Mouse (Mus musculus) brain, embryonic 18.5 days (tissue): ENCODE measurements at regions not wholly inside any gene's neighbourhood (a gene's known extent, or its start where the extent isn't known, plus 50 kb on each side); places are given as distances from the start of the nearest gene placed in this dataset.

ENCODE experiments used
- DNase-seq: peaks from one replicate; pipeline ENCODE4 v3.0.0-alpha.2; 2012; ENCODE audit warnings: low read depth, low spot score

DNA sequence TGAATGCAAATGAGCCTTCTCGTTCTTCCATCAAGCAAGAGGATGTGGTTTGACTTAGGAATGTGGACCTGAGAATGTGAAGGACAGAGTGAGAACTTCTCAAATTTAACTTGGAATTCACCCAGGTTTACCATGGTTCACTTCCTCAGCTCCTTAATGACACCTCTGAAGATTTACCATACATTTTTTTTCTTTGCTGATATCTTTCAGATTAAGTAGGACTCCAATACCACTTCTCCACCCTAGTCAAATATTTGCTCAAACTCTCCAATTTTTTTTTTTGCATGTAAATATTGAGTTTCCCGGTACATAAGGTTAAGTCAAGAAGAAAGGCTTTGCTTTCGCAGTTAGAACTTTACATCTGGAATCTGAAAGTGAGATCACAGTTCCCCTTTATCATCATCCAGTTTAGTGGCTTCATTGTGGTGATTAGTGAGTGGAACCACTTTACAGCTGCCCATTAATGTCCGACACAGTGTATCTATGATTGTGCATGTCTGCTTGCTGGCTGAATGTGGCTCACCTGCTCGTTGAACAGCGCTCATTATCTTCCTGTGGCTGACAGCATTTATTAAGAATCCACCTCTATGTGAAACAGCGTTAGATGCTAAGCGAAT lies 446.0 kb upstream of the Adam34 start:
- DNase-seq, result no peak

DNA sequence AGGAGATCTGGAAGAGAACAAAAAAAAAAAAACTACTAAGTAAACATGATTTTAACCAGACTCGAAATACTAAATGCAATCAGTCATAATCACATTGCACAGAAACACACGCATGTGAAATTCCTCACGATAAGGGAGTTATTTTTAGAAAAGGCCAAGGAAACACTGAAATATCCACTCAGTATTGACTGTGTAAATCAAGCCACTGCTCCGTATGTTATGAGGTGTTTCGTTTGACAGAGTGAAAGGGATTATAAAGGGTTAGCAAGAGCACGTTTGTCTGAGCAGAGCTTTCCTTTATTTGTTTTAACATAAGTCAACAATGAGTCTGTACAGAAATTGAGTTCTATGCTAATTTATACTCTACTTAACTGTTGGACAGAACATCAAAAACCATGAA lies 455.3 kb upstream of the Adam34 start:
- no peak for DNase-seq

DNA sequence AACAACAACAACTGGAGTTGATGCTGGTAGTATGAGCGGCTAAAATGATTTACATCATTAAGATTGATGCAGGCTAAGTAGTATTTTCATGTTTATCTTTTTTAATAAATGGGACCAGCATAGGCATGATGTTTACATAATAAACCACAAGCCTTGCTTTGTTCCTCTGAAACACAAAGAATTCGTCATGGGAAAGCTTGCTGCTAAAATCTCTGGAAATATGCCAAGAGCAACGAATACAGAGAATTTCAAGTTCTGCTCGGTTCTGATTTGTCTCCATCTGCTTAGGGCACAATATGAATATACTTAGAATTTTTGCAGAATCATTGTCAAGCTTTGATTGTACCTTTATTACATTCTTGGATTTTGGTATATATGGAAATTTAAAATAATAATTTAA lies 467.2 kb upstream of the Adam34 start:
- peak; percentile 14 for DNase-seq

DNA sequence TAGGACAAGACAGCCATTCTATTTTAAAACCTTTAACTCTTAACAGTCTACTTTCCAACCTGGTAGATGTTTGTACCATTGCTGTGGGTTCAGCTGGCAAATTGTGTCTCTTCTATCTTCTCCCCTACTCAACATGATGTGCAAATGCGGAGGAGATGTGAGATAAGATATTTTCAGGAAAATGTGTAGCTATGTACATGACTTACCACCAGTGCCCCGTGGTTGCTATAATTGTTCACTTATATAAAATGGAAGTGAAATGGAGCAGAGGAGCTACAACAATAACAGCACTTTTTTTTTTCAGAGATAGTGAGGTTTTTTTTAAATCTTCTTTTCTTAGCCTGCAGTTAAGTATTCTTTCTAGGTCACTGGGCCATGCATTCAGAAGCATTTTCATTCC lies 492.4 kb upstream of the Adam34 start:
- no peak for DNase-seq

DNA sequence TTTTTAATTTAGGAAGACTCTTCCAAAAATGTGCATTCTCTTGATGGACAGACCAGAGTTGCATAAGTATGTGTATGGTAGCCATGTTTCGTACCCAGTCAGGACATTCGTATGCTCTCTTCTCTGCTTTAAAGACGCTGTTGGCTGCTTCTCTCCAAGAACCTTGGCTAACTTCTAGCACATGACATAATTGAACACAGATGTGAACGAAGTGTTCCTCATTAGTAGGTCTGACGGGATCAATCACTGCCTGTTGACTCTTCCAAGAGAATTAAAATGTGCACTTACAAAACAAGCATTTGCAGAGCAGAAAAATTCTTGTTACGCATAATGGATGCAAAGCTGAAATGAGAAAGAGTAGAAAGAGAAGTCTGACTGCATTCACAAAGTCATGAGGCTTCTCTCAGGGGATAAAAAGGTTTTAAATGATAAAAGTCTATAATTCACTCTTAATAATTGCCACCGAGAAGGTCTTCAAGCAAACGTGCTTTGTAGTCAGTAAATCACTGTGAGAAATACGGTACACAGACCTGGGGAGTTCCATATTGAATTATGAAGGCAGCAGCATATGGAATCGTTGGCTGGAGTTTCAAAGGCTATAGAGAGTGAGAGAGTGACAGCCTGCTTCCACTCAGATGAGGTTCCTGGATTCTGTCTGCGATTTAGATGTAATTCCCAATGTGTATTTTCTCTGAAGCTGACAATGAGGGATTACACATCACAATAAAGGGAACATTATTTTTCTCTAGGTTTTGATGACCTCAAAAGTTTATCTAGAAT lies 496.7 kb upstream of the Adam34 start:
- peak; percentile 12 for DNase-seq

DNA sequence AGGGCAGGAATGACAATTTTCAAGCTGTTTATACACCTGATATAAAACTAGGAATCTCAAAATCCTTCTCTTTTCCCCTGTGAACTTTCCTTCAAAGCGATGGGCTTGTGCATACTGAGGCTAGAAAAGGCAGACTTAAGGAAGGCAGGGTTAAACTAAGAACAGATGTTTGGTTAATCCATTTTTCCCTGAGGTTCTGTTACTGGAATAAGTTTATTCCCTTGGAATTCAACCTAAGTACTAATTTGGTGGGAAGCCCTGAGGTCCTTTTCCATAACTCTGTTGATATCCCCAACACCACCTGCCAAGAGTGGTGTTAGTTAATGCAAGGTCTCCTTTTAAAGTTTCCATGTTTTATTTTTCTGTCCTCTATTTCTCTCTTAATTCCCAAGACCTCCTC lies 512.5 kb upstream of the Adam34 start:
- no peak for DNase-seq

DNA sequence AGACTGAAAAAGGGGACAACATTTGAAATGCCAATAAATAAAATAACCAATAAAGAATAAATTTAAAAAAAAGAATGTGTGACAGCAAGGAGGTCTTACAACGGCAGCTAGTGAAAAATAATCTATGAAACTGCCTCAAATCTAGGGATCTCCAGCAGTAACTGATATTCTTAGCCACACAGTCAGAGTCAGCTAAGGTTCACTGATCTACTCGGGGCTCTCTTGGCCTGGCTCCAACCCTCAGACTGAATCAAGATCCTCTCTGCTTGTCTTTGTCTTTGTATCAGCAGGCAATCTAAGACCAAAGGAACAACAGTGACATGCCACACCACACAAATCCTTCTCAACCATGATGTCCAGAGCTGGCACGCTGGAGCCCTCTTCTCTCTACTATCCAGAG lies 542.5 kb upstream of the Adam34 start:
- no peak for DNase-seq

DNA sequence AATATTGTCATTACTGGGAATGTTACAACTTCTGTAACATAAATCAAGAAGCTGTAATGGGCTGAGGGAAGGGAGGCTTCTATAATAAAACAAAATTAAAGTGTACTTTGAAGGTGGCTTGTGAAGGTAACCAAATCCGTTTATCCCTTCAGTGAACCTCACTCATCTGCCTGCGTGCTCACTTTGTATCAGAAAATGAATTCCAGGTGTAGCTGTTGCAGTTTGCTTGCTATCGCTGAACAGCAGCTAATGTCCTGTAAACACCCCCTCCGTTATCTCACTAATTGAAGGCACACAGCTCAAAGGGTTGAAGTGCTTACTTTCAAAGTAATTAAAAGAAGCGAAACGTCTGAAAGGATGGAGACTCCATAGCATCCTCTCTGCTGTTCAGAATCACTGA lies 547.2 kb upstream of the Adam34 start:
- no peak for DNase-seq

DNA sequence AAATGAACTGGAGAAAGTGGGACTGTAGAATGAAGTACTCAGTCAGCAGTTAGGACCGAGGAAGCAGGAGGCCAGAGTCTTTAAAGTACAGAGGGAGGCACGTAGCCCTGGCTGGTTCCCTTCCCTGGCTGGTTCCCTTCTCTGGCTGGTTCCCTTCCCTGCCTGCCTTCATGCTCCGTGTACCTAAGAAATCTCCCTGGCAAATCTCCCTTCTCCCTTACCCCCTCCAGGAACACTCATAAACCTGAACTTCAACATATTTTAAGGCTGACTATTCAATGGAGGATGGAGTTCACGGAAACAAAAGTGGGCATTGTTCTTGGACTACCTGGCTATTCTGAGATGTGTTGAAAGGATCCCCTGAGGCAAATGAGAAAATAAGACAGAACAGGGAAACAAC lies 551.2 kb upstream of the Adam34 start:
- no peak for DNase-seq

DNA sequence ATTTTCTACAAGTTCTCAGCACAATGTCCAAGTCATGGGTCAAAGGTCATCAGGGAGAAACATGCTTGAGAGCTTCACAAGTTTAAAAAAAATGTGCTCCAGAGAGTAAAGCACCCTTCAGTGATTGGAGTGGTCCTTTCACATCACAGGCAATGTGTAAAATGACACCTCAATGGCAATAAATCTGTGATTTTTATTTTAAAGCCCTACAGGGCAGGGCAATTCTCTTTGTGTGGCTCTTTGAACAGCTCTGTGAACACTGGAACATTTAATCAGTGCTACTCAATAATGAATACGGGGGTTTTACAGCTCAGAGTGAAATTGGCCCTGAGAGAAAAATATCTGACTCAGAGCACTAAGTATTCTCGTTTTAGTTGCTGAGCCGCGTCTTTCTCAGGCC lies 563.5 kb upstream of the Adam34 start:
- DNase-seq, result no peak

DNA sequence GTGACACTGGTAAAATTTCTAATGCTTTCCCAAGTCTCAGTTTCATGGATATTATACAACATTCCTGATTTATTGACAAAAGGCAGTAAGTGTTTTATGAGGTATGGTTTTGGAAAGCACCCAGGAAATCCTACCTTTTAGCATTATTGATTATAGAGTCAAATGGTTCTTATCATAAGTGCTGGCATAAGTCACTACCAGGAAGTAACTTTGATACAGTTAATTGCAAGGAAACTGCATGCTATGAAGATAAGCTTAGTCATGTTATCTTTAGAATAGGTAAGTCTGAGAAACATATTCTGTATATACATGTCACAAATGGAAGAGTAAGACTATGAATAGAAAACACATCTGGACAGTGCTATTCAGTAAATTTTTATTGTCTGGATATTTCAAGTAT lies 608.4 kb upstream of the Adam34 start:
- DNase-seq, result no peak

DNA sequence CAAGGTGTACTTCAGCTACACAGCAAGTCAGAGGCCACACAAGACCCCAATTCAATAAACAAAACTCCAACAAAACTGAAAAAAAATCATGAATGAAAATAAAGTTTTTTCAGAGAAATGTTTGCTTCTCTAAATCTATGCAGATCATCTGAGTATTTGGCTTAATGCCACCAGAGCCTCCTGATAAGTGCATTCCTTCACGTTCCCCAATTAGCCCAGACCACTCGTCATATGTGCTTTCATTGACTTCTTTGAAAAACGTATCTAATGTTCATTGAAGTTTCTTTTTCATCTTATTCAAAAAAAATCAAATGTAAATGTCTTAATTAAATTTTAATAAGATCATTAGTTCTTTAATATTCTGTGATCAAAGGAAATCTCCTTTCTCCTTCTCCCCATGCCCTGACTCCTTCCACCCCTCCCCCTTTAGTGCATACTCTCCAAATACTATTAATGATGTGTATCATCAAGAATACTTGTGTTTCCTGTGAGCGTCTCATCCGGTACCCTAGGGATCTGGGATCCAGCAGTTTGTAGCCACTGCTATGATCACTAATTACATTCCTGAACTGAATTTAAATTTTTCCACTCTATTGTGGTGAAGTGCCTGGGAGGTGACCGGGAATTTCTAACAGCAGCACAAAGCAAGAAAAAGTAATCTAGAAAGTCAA lies 600.8 kb upstream of the Fat1 start:
- DNase-seq, result no peak

DNA sequence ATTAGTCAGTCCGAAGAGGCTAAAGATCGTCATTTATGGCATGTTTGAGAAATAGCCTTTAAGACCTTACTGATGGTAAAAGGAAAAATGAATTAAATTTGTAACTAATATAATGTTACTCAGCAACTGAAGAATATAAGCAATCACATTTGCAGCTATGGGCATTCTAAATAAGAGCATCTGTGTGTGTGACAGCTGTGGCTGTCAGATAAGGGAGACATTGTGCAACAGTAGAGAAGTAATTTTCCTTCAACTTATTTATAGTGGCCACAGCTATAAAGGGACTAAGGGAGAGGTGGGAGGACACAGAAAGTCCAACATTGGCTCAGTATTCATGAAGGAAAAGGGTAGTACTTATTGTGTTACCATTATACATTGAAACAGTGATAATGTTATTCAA lies 591.8 kb upstream of the Fat1 start:
- no peak for DNase-seq

DNA sequence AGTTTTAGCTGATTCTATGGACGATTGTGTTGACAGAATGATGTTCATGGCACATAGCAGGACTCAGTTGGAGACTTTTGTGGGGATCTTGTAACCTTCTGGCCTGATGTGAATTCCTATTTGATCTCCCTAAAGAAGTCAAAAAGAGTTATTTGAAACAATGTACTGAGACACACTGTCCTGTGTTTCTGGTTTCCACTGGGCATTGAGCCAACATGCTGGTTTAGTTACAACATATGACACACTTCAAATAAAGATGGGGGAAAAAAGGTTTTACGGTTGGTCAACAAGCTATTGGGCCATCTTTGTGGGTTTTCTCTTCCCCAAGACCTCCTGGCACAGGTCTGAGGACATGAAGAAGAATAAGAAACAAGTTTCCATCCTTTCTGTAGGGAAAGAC lies 591.3 kb upstream of the Fat1 start:
- no peak for DNase-seq

DNA sequence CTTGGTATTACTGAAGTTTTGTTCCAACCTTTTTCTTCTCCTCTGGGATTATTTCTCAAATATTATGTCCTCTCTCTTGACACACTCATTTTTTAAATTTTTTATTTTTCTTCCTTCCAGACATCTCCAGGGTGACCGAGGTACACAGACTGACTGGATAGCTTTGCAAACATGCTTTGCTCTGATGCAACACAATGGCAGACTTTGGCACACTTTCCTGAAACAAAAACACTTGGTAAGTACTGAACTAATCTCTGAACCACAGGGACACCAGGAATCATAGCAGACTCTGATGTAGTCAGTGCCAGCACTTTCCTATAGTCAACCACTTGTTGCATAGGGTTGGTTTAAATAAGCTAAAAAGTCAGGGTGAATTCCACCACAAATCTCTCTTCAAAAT lies 587.8 kb upstream of the Fat1 start:
- DNase-seq, result no peak

DNA sequence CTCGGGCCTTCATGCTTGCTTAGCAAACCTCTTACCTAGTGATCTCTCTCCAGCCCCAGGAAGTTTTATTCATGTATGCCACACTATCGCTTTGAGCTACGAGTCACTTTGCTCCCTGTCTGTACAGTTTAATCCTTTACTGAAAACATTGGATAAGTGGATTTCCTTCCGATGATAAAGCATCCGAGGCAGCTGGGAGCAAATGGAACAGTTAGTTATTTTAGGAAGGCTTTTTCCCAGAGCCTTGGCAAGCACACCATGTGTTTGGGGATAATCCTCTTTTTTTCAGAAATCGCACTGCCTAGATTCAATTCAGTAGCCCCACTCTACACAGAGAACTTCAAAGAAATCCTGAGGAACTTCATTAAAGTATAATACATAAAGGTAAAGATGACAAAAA lies 561.3 kb upstream of the Fat1 start:
- no peak for DNase-seq

DNA sequence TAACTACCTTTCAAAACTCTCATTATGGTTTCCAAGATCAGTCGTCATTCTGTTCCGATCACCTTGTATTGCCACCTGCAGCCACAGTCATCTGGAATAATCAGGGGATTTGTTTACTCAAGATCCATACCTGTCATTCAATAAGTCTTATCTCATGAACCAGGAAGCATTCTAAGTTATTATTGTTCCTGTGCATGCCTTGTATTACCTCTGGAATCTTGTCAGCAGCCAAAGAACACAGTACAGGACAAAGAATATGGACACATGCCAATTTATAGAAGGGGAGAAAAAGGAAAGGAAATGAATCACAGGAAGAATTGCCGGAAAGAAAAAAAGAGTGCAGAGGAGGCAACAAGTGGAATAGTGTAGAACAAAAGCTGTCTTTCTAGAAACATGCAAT lies 557.5 kb upstream of the Fat1 start:
- no peak for DNase-seq

DNA sequence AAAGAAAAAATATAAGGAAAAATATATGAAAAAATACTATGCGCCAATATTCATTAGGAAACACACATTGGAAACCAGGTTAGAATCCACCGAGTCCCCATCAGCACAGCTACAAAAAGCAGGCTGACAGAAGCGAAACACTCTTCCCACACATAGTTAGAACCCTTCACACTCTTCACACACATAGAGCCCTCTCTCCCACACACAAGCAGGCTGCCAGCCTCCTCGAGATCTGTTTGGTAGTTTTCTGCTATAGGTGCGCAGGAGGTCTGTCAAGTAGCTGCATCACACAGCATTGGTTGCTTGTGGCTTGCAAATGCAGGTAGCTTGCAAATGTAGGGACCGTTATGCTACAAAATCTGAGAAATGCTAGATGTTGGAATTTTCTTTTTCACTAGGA lies 526.8 kb upstream of the Fat1 start:
- no peak for DNase-seq

DNA sequence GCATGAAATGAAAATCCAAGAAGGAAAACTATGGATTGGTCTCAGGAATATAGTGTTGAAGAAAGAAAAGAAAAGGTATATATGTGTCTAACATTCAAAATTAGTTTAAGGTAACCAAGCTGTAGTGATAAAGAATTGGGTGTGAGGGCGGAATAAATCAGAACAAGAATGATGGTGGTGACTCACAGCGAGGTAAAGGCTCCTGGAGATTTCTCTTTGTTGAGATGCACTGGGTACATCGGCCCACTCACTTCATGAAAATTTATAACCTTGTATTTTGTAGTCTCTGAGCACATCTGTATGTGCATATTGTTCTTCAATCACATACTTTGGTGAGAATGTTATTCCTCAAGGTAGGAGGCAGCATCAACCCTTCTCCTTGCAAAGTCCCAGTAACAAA lies 525.0 kb upstream of the Fat1 start:
- no peak for DNase-seq

DNA sequence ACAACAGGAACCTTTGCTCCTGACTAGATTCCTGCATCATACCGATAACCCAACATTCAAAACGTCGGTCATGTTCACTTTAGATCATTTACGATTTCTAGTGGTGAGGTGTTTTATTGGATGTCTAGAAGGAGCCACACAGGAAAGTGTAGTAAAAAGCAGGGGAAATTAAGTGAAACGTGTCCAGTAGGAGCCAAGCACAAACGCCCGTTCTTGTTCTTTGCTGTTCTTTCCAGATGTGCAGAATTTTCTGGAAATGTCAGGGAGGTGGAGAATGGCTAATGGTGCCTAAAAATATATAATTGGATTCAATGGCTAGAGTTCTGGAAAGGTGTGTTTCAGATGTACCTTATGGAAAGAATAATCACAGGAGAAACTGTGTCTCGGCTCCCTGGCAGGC lies 517.2 kb upstream of the Fat1 start:
- DNase-seq, result no peak

DNA sequence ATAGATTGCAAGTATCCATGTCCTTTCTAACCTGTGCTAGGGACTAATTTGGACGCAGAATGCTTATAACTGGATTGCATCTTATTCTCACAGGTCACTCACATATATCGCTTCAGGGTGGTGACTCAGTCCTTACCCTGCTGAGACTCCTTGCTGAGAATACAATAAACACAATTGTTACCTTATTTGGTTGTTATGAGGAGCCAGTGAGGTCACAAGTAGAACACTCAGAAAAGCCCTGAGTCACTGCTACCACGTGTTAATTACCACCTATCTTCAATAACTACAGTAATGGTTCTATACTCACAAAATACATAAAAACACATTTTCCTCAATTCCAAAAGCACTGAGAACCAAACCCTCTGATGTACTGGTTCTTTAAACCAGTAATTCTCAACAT lies 479.8 kb upstream of the Fat1 start:
- DNase-seq, result no peak

DNA sequence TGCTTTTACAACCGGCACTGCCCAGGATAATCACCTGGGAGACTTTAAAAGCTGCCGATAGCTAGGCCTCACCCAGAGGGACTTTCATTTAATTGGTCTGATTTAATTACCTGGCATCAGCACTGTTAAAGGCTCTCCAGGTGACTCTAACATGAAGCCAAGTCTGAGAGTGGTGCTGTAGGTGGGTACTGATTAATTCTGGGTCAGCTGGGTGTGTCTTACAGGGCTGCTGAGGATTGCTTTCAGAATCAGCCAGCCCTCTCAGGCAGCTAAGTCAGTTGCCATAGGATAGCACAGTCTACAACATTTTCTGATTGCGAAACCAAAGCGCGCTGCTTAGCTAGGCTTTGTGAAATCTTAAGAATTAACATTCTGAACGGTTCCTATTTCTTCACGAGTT lies 478.9 kb upstream of the Fat1 start:
- DNase-seq, result no peak

DNA sequence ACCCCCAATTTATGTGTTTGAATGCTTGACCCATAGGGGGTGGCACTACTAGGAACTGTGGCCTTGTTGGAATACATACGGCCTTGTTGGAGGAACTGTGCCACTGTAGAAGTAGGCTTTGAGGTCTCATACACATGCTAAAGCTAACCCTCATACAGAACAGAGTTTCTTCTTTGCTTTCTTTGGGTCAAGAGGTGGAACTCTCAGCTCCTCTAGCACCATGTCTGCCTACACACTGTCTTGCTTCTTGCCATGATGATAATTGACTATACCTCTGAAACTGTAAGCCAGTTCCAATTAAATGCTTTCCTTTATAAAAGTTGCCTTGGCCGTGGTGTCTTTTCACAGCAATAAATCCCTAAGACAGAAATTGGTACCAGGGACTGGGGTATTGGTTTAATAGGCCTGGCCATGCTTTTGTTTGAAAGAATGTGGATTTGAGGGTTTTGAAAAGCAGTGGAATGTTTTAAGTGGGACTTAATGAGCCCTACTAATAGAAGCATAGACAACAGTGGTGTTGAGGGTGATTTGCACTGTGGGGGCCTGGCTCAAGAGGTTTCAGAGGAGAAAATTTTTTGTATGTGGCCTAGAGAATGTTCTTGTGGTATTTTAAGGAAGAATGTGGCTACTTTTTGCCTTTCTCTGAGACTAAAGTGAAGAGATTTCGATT lies 468.7 kb upstream of the Fat1 start:
- no peak for DNase-seq
